In the genomic region with DNA sequence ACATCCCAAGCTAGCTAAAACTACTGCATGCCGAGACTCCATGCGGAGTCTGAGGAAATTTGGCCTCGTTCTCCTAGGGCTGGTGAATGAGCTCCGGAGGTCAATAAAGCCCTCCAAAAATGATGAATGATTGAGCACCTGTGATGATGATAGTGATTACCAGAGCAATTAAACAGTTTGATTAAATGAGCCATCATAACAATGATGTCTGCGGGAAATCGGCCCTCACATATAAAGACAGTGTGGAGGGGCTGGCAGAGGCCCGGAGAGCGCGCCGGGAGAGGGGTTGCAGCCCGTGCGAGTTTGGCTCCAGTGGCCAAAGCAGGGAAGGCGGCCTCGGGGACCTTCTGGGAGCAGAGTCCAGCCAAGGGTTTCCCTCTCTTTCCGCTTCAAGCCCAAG, we compare ENCODE assay signal across 8 mouse cellular contexts. TPM values are rescaled to one million over a fixed set of nuclear protein-coding genes. Genes with fewer than 3 reads are reported as not detected.
DNase-seq lines count a peak whose midpoint lies in the region; ATAC-seq and TF ChIP-seq lines count a peak whose summit lies in the region.

No protein-coding gene starts in this region.

- WGBS in heart, embryonic 10.5 days, result under 1% methylated on average over 15 of the region's 15 CpGs
- WGBS in embryonic facial prominence, embryonic 14.5 days, result 4% methylated on average over 15 of the region's 15 CpGs
- 4% methylated on average over 15 of the region's 15 CpGs for WGBS in intestine, postnatal 0 days
- 2% methylated on average over 15 of the region's 15 CpGs for WGBS in midbrain, embryonic 13.5 days

- no peaks in the 10 kb centered on the region for H3K27me3 ChIP-seq in heart, embryonic 10.5 days (ENCODE audit: insufficient read depth, poor library complexity, severe bottlenecking)
- H3K27me3 ChIP-seq in embryonic facial prominence, embryonic 14.5 days (replicated peaks; ENCODE audit: control insufficient read depth, insufficient read depth, low read length), result peaks cover 4% of the 10 kb centered on the region
- H3K27me3 ChIP-seq in intestine, postnatal 0 days (replicated peaks; ENCODE audit: control insufficient read depth, insufficient read depth, low read length), result peaks cover 45% of the 10 kb centered on the region
- H3K27me3 ChIP-seq in midbrain, embryonic 13.5 days, result peaks cover 33% of the 10 kb centered on the region

- no peaks in the 10 kb centered on the region; the same call in 1 of the 2 replicates for H3K36me3 ChIP-seq in heart, embryonic 10.5 days
- no peaks in the 10 kb centered on the region for H3K36me3 ChIP-seq in embryonic facial prominence, embryonic 14.5 days (ENCODE audit: control insufficient read depth, insufficient read depth, low read length)
- no peaks in the 10 kb centered on the region for H3K36me3 ChIP-seq in intestine, postnatal 0 days (ENCODE audit: control insufficient read depth, insufficient read depth)
- no peaks in the 10 kb centered on the region for H3K36me3 ChIP-seq in midbrain, embryonic 13.5 days

- peak overlapping the region; percentile 95 for H3K9ac ChIP-seq in embryonic facial prominence, embryonic 14.5 days (ENCODE audit: low read depth, low read length)
- H3K9ac ChIP-seq in intestine, postnatal 0 days (ENCODE audit: low read depth, low read length), result peak overlapping the region; percentile 54
- peak overlapping the region; percentile 95 for H3K9ac ChIP-seq in midbrain, embryonic 13.5 days (replicated peaks)

- no peaks in the 10 kb centered on the region for H3K9me3 ChIP-seq in heart, embryonic 10.5 days
- no peaks in the 10 kb centered on the region for H3K9me3 ChIP-seq in embryonic facial prominence, embryonic 14.5 days (ENCODE audit: control insufficient read depth, low read length)
- no peaks in the 10 kb centered on the region for H3K9me3 ChIP-seq in intestine, postnatal 0 days (ENCODE audit: control insufficient read depth)
- no peaks in the 10 kb centered on the region for H3K9me3 ChIP-seq in midbrain, embryonic 13.5 days

- DNase-seq in heart, embryonic 10.5 days (ENCODE audit: low spot score), result no peak
- no peak for DNase-seq in heart, postnatal 14 days
- DNase-seq in embryonic facial prominence, embryonic 14.5 days (ENCODE audit: low spot score), result no peak
- no peak for DNase-seq in gastrocnemius, postnatal 14 days
- no peak for DNase-seq in thymus, postnatal 0 days (ENCODE audit: low spot score)
- no peak for DNase-seq in Muller cell, postnatal 12 days (ENCODE audit: inconsistent ontology term)

- TF ChIP-seq CTCF in intestine, postnatal 0 days (IDR thresholded peaks at IDR 0.05; ENCODE audit: low read depth), result no peak

- peak overlapping the region; percentile 93 for H3K4me3 ChIP-seq in heart, embryonic 10.5 days
- H3K4me3 ChIP-seq in embryonic facial prominence, embryonic 14.5 days (ENCODE audit: low read depth, low read length), result peak overlapping the region; percentile 71
- peak overlapping the region; percentile 48 for H3K4me3 ChIP-seq in intestine, postnatal 0 days (ENCODE audit: low read depth, low read length)
- H3K4me3 ChIP-seq in midbrain, embryonic 13.5 days (replicated peaks), result peak overlapping the region; percentile 71

- H3K4me2 ChIP-seq in embryonic facial prominence, embryonic 14.5 days (ENCODE audit: low read depth, low read length), result peak overlapping the region; percentile 77
- peak overlapping the region; percentile 75 for H3K4me2 ChIP-seq in intestine, postnatal 0 days (replicated peaks; ENCODE audit: low read depth)
- peak overlapping the region; percentile 71 for H3K4me2 ChIP-seq in midbrain, embryonic 13.5 days (replicated peaks)

- no peak for ATAC-seq in embryonic facial prominence, embryonic 14.5 days (ENCODE audit: low read depth)
- ATAC-seq in intestine, postnatal 0 days, result no peak
- ATAC-seq in midbrain, embryonic 13.5 days, result no peak

- peaks cover 19% of the 10 kb centered on the region for H3K4me1 ChIP-seq in heart, embryonic 10.5 days
- H3K4me1 ChIP-seq in embryonic facial prominence, embryonic 14.5 days (ENCODE audit: control insufficient read depth, insufficient read depth, low read length), result peaks cover 8% of the 10 kb centered on the region; the same call in 1 of the 2 replicates
- no peaks in the 10 kb centered on the region for H3K4me1 ChIP-seq in intestine, postnatal 0 days (replicated peaks; ENCODE audit: control insufficient read depth, insufficient read depth, low read length)
- peaks cover 28% of the 10 kb centered on the region for H3K4me1 ChIP-seq in midbrain, embryonic 13.5 days (replicated peaks)

- intact Hi-C loops in heart, postnatal 14 days (cut with DNase I), result loop anchor here (10.0 kb wide), 1 partner anchor 1443 kb away; no protein-coding TSS in a partner anchor
- intact Hi-C loops in gastrocnemius, postnatal 14 days (cut with DNase I; ENCODE audit: low total_unique reads), result loop anchor here (10.0 kb wide), 1 partner anchor 213 kb away; no protein-coding TSS in a partner anchor

- H3K27ac ChIP-seq in heart, embryonic 10.5 days, result peak overlapping the region; percentile 99
- H3K27ac ChIP-seq in embryonic facial prominence, embryonic 14.5 days (replicated peaks; ENCODE audit: low read depth, low read length), result peak overlapping the region; percentile 96
- H3K27ac ChIP-seq in intestine, postnatal 0 days (ENCODE audit: low read depth, low read length), result peak overlapping the region; percentile 64; the same call in 1 of the 2 replicates
- peak overlapping the region; percentile 93 for H3K27ac ChIP-seq in midbrain, embryonic 13.5 days

RNA-seq across cellular contexts. Expression of gene Meis2, which starts 2.1 kb away (rescaled TPM):
- 45.2 and 62.7 TPM in 2 replicates for polyA plus RNA-seq in heart, embryonic 10.5 days (2016; fragmentation: Nextera tagmentation; extraction: Ambion mirVana)
- total RNA-seq in heart, postnatal 14 days (2021), result 10 to 100 TPM; 19.9 to 21.3 TPM
- polyA plus RNA-seq in embryonic facial prominence, embryonic 14.5 days (2014; fragmentation: Nextera tagmentation; extraction: Ambion mirVana), result 30.4 and 40.4 TPM in 2 replicates
- polyA plus RNA-seq in intestine, postnatal 0 days (2015; fragmentation: Nextera tagmentation; extraction: Ambion mirVana), result 13.1 and 14.0 TPM in 2 replicates
- 69.4 and 79.0 TPM in 2 replicates for polyA plus RNA-seq in midbrain, embryonic 13.5 days (2015; fragmentation: Nextera tagmentation; extraction: Ambion mirVana)
- total RNA-seq in gastrocnemius, postnatal 14 days (2021), result 1 to 10 TPM; 2.6 to 3.2 TPM
- 8.2 TPM in 2 replicates for polyA plus RNA-seq in thymus, postnatal 0 days (2015; fragmentation: Nextera tagmentation; extraction: Ambion mirVana)
